Mouse (Mus musculus) intestine, embryonic 14.5 days (tissue): Measurements from ENCODE around the gene Isg20. TPM values are rescaled to one million over a fixed set of nuclear protein-coding genes. Genes with fewer than 3 reads are reported as not detected.

Experiments
- ATAC-seq: fragments of 200-750 bp; cut with Nextera tagmentation; replicated peaks from 2 replicates; pipeline ENCODE4 v1.8.0; 2017; ENCODE audit warnings: low read depth, moderate number of reproducible peaks, moderate TSS enrichment, moderate library complexity; ENCODE audit not compliant: low FRiP score, low TSS enrichment
- DNase-seq: peaks from one replicate; pipeline ENCODE4 v3.0.0-alpha.2; 2018; ENCODE audit warnings: low spot score
- H3K27ac ChIP-seq: fragments of 300-500 bp; sonication (generic); 2 replicates; pipeline ENCODE4 v1.5.1; 2014; ENCODE audit warnings: low read depth, mild to moderate bottlenecking, control low read depth
- H3K27me3 ChIP-seq: fragments of 300-500 bp; sonication (generic); replicated peaks from 2 replicates; pipeline ENCODE4 v1.6.1; 2014; ENCODE audit warnings: low read length, control low read depth; ENCODE audit not compliant: control insufficient read depth, insufficient read depth
- H3K36me3 ChIP-seq: fragments of 300-500 bp; sonication (generic); 2 replicates; pipeline ENCODE4 v1.6.1; 2014; ENCODE audit warnings: low read length, control low read depth; ENCODE audit not compliant: control insufficient read depth, insufficient read depth
- H3K4me1 ChIP-seq: fragments of 300-500 bp; sonication (generic); replicated peaks from 2 replicates; pipeline ENCODE4 v1.6.1; 2014; ENCODE audit warnings: low read length, control low read depth, mixed read lengths; ENCODE audit not compliant: control insufficient read depth, insufficient read depth
- H3K4me2 ChIP-seq: fragments of 300-500 bp; sonication (generic); 2 replicates; pipeline ENCODE4 v1.6.1; 2014; ENCODE audit warnings: low read length
- H3K4me3 ChIP-seq: fragments of 300-500 bp; sonication (generic); 2 replicates; pipeline ENCODE4 v1.5.1; 2014; ENCODE audit warnings: low read depth, low read length, control low read depth, mixed read lengths
- H3K9ac ChIP-seq: fragments of 300-500 bp; sonication (generic); 2 replicates; pipeline ENCODE4 v1.6.1; 2014; ENCODE audit warnings: mild to moderate bottlenecking, low read length
- H3K9me3 ChIP-seq: fragments of 300-500 bp; sonication (generic); 2 replicates; pipeline ENCODE4 v1.6.1; 2016; ENCODE audit warnings: low read length, control low read depth; ENCODE audit not compliant: control insufficient read depth
- WGBS: fragments of 180-500 bp; shearing (Covaris S2); extraction: QIAGEN DNeasy Blood & Tissue Kit; methylation state at CpG from one replicate; pipeline ENCODE4 v1.1.7; 2014; 5-methylcytosine and 5-hydroxymethylcytosine counted together
- polyA plus RNA-seq: library from polyadenylated mRNA; unstranded; fragments of >200 nt; fragmentation: Nextera tagmentation; extraction: Ambion mirVana; gene quantifications from 2 replicates; pipeline ENCODE4 v1.2.1, GENCODE M21; 2014

Isg20 gene
- polyA plus RNA-seq, 1 experiment from 2014 or later = 3.2 TPM

- H3K9me3 ChIP-seq = no peaks in the 10 kb centered on the region
- 0 out of 2 replicates have a peak, but pooled peaks cover 3% of the 10 kb centered on the region for H3K27me3 ChIP-seq
- 55% methylated on average over 13 of the region's 13 CpGs for WGBS
- DNase-seq (no peak), ATAC-seq (peak; percentile 5; the same call in 1 of the 2 replicates)
- peak overlapping the region; percentile 77 for H3K4me3 ChIP-seq
- no peak overlapping the region for H3K27ac ChIP-seq
- H3K9ac ChIP-seq = 0 out of 2 replicates have a peak overlapping the region, but pooled peaks have one; percentile 17
- H3K4me1 ChIP-seq = peaks cover 15% of the 10 kb centered on the region
- H3K4me2 ChIP-seq = peak overlapping the region; percentile 93
- H3K36me3 ChIP-seq = no peaks in the 10 kb centered on the region
Observed at GRCm38 (mm10) chr7:78895021-78895652, 18.1 kb upstream of the Isg20 start.

GRCm38 (mm10) chr7:78895653-78896333, 17.4 kb upstream of the Isg20 start, which contains the start of gene Aen:
Aen (plus strand) TSS chr7:78895854.
- Histone ChIP-seq H3K4me2 (peak within 1 kb of the TSS; percentile 93), H3K27ac (no peak within 1 kb of the TSS), H3K4me3 (peak within 1 kb of the TSS; percentile 77), H3K9me3 (no peaks in the 10 kb centered on the region), H3K27me3 (no peaks in the 10 kb centered on the region), H3K9ac (peak within 1 kb of the TSS; percentile 62), H3K4me1 (peaks cover 15% of the 10 kb centered on the region), H3K36me3 (no peaks in the 10 kb centered on the region)
- peak; percentile 95 for DNase-seq
- under 1% methylated on average over 53 of the region's 53 CpGs for WGBS
- peak; percentile 98 for ATAC-seq

- Histone ChIP-seq H3K27ac (no peak overlapping the region), H3K4me1 (peaks cover 15% of the 10 kb centered on the region), H3K36me3 (peaks cover 9% of the 10 kb centered on the region), H3K4me2 (no peak overlapping the region), H3K9ac (no peak overlapping the region), H3K9me3 (no peaks in the 10 kb centered on the region), H3K4me3 (no peak overlapping the region), H3K27me3 (no peaks in the 10 kb centered on the region)
- WGBS = 92% methylated on average over 3 of the region's 3 CpGs
- DNase-seq = no peak
- no peak for ATAC-seq
Observed at GRCm38 (mm10) chr7:78897567-78897966, 15.7 kb upstream of the Isg20 start.

- DNase-seq (no peak), ATAC-seq (no peak)
- no peak overlapping the region for H3K4me3 ChIP-seq
- WGBS = 95% methylated on average over 6 of the region's 6 CpGs
- no peak overlapping the region for H3K4me2 ChIP-seq
- H3K27ac ChIP-seq = no peak overlapping the region
- no peaks in the 10 kb centered on the region for H3K9me3 ChIP-seq
- H3K36me3 ChIP-seq = peaks cover 56% of the 10 kb centered on the region
- H3K4me1 ChIP-seq = no peaks in the 10 kb centered on the region
- no peak overlapping the region for H3K9ac ChIP-seq
- no peaks in the 10 kb centered on the region for H3K27me3 ChIP-seq
Observed at GRCm38 (mm10) chr7:78903174-78903870, 9.9 kb upstream of the Isg20 start.

GRCm38 (mm10) chr7:78904175-78904574, 9.0 kb upstream of the Isg20 start:
- no peak overlapping the region for H3K4me3 ChIP-seq
- H3K9me3 ChIP-seq = no peaks in the 10 kb centered on the region
- no peak for DNase-seq
- H3K9ac ChIP-seq = no peak overlapping the region
- no peak overlapping the region for H3K4me2 ChIP-seq
- ATAC-seq = no peak
- H3K27ac ChIP-seq = no peak overlapping the region
- 98% methylated on average over 2 of the region's 2 CpGs for WGBS
- peaks cover 64% of the 10 kb centered on the region for H3K36me3 ChIP-seq
- H3K27me3 ChIP-seq = no peaks in the 10 kb centered on the region
- no peaks in the 10 kb centered on the region for H3K4me1 ChIP-seq

GRCm38 (mm10) chr7:78909026-78909425, 4.2 kb upstream of the Isg20 start:
- Histone ChIP-seq H3K4me3 (no peak overlapping the region), H3K9me3 (no peaks in the 10 kb centered on the region), H3K4me1 (peaks cover 17% of the 10 kb centered on the region; the same call in 1 of the 2 replicates), H3K4me2 (no peak overlapping the region), H3K9ac (no peak overlapping the region), H3K36me3 (peaks cover 49% of the 10 kb centered on the region), H3K27me3 (no peaks in the 10 kb centered on the region), H3K27ac (no peak overlapping the region)
- DNase-seq = no peak
- WGBS = 86% methylated on average over 6 of the region's 6 CpGs
- ATAC-seq = no peak

- no peak for DNase-seq
Observed at GRCm38 (mm10) chr7:78910336-78911098, 2.7 kb upstream of the Isg20 start.

GRCm38 (mm10) chr7:78911209-78911608, 2.0 kb upstream of the Isg20 start:
- Histone ChIP-seq H3K4me1 (peaks cover 18% of the 10 kb centered on the region; the same call in 1 of the 2 replicates), H3K27me3 (no peaks in the 10 kb centered on the region), H3K9ac (no peak overlapping the region), H3K27ac (no peak overlapping the region), H3K4me3 (no peak overlapping the region), H3K36me3 (peaks cover 28% of the 10 kb centered on the region), H3K9me3 (no peaks in the 10 kb centered on the region), H3K4me2 (no peak overlapping the region)
- no peak for DNase-seq
- WGBS = 86% methylated on average over 4 of the region's 4 CpGs
- no peak for ATAC-seq

More at GRCm38 (mm10) chr7:78910336-78911098, 2.7 kb upstream of the Isg20 start:
- Histone ChIP-seq H3K9ac (no peak overlapping the region), H3K4me1 (peaks cover 18% of the 10 kb centered on the region; the same call in 1 of the 2 replicates), H3K27ac (no peak overlapping the region), H3K36me3 (peaks cover 35% of the 10 kb centered on the region), H3K4me2 (no peak overlapping the region), H3K9me3 (no peaks in the 10 kb centered on the region), H3K27me3 (no peaks in the 10 kb centered on the region), H3K4me3 (no peak overlapping the region)
- ATAC-seq = no peak
- 43% methylated on average over 6 of the region's 6 CpGs for WGBS
